Mouse (Mus musculus) thymus, adult 2 months (tissue): ENCODE results near the gene Btbd16.

Source experiments
- CTCF ChIP-seq: fragments of 200-500 bp; IDR thresholded peaks from 2 replicates; pipeline ENCODE4 v1.5.1; 2012; ENCODE audit warnings: mild to moderate bottlenecking, control low read depth, low read length, moderate library complexity, borderline replicate concordance; ENCODE audit not compliant: control insufficient read depth, poor library complexity, insufficient read depth; ENCODE audit errors: extremely low read depth
- POLR2A ChIP-seq: fragments of 200-500 bp; IDR thresholded peaks from 2 replicates; pipeline ENCODE4 v1.6.1; 2012; ENCODE audit warnings: mild to moderate bottlenecking, low read length, control low read depth, moderate library complexity; ENCODE audit not compliant: control insufficient read depth, poor library complexity, insufficient read depth; ENCODE audit errors: extremely low read depth

DNA sequence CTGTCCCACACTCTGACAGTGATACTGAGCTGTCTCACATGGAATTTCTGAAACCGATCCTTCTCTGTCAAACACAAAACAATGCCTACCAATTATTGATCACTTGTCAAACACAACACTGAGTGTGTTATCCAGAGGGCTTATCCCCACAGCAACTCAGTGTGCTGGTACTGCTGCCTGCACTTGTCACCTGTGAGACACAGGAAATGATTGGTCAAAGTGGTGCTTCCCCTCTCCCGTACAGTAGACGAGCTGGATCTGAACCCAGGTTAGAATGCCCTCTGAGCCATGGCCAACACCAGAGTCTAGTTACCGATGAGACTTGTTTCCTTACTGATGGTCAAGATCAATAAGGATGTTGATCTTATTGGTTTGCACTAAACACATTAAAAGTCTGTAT, 27.9 kb downstream of the Btbd16 start:
- TF ChIP-seq CTCF (no peak), POLR2A (no peak)
